Mouse (Mus musculus) testis, adult 2 months (tissue): ENCODE data around the gene Myo5c. TPM values are rescaled to one million over a fixed set of nuclear protein-coding genes. Genes with fewer than 3 reads are reported as not detected.

Source experiments
- H3K27ac ChIP-seq: fragments of 200-500 bp; 2 replicates; pipeline ENCODE4 v1.5.1; 2012; ENCODE audit warnings: low read depth, low read length; ENCODE audit not compliant: control insufficient read depth, insufficient read depth
- H3K27me3 ChIP-seq: fragments of 200-500 bp; 2 replicates; pipeline ENCODE4 v1.6.1; 2012; ENCODE audit warnings: mild to moderate bottlenecking, low read length, moderate library complexity; ENCODE audit not compliant: control insufficient read depth, insufficient read depth
- H3K36me3 ChIP-seq: fragments of 200-500 bp; 2 replicates; pipeline ENCODE4 v1.6.1; 2012; ENCODE audit warnings: mild to moderate bottlenecking, low read length; ENCODE audit not compliant: control insufficient read depth, insufficient read depth
- H3K4me1 ChIP-seq: fragments of 200-500 bp; 2 replicates; pipeline ENCODE4 v1.6.1; 2012; ENCODE audit warnings: low read length; ENCODE audit not compliant: control insufficient read depth, insufficient read depth
- H3K4me3 ChIP-seq: fragments of 200-500 bp; 2 replicates; pipeline ENCODE4 v1.5.1; 2012; ENCODE audit warnings: low read depth, mild to moderate bottlenecking, low read length, moderate library complexity, mixed read lengths; ENCODE audit not compliant: control insufficient read depth
- CTCF ChIP-seq: fragments of 200-500 bp; IDR thresholded peaks from 2 replicates; pipeline ENCODE4 v1.5.1; 2012; ENCODE audit warnings: low read depth, mild to moderate bottlenecking, inconsistent platforms, low read length, moderate library complexity; ENCODE audit not compliant: control insufficient read depth, insufficient read depth, insufficient replicate concordance
- POLR2A ChIP-seq: fragments of 200-500 bp; IDR thresholded peaks from 2 replicates; pipeline ENCODE4 v1.6.1; 2012; ENCODE audit warnings: low read depth, mild to moderate bottlenecking, inconsistent platforms, low read length, moderate library complexity; ENCODE audit not compliant: control insufficient read depth
- polyA plus RNA-seq: library from polyadenylated mRNA; depleted of rRNA; stranded (reverse); fragments of >200 nt; gene quantifications from 2 replicates; pipeline ENCODE4 v1.2.3, GENCODE M21; 2012

The Myo5c gene
- polyA plus RNA-seq, 1 experiment = 1.3 TPM

DNA sequence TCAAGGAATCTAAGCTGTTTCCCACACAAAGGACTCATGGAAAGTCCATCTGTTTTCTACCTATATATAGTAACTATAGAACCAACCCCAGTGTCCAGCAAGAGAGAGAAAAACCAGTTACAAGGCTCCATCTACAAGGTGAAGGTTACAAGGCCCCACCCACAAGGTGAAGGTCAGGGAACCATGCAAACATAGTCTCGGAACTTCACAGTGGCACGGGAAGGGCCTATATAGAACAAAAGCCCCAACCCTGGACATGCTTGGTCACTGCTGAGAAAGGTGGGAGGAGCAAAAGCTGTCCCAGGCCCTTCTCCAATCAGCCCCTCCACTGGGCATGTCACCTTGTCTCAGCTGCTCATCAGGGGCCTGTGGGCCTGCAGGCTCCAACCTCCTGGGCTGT lies 3.9 kb downstream of the Myo5c start:
- TF ChIP-seq CTCF (no peak), POLR2A (no peak)
- Histone ChIP-seq H3K4me1 (peaks cover 5% of the 10 kb centered on the region), H3K4me3 (no peak overlapping the region), H3K27me3 (peaks cover 2% of the 10 kb centered on the region), H3K36me3 (no peaks in the 10 kb centered on the region), H3K27ac (no peak overlapping the region)

GRCm38 (mm10) chr9:75236416-75237308 lies 4.8 kb downstream of the Myo5c start:
- no peak overlapping the region for H3K27ac ChIP-seq

GRCm38 (mm10) chr9:75238179-75238578 lies 6.4 kb downstream of the Myo5c start:
- no peaks in the 10 kb centered on the region for H3K36me3 ChIP-seq
- H3K4me1 ChIP-seq = no peaks in the 10 kb centered on the region
- no peaks in the 10 kb centered on the region for H3K27me3 ChIP-seq
- TF ChIP-seq CTCF = no peak
- TF ChIP-seq POLR2A = no peak
- no peak overlapping the region for H3K4me3 ChIP-seq
- H3K27ac ChIP-seq = no peak overlapping the region

More at GRCm38 (mm10) chr9:75236416-75237308, 4.8 kb downstream of the Myo5c start:
- TF ChIP-seq POLR2A = no peak
- no peak for TF ChIP-seq CTCF
- Histone ChIP-seq H3K36me3 (no peaks in the 10 kb centered on the region), H3K27me3 (peaks cover 2% of the 10 kb centered on the region), H3K4me3 (no peak overlapping the region), H3K4me1 (peaks cover 5% of the 10 kb centered on the region)

DNA sequence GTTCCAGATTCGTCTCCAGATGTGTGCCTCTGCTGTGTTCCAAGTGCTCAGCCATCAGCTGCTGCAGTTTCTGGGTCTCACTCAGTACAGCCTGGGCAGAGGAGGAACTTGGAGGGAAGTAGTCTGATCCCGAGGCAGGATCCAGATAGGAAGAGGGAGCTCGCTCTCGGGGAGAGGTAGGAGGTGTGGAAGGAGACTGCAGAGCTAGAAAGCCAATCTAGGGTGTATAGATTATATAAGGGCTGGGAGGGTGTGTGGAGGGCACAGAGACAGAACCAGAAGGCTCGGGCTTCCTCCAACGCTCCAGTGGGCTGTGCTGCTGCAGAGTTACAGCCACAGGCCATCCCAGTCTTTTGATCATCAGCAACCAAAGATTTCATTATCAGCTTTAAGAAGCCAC lies 11.2 kb downstream of the Myo5c start:
- Histone ChIP-seq H3K27me3 (no peaks in the 10 kb centered on the region), H3K36me3 (no peaks in the 10 kb centered on the region), H3K27ac (no peak overlapping the region), H3K4me1 (no peaks in the 10 kb centered on the region), H3K4me3 (no peak overlapping the region)
- TF ChIP-seq POLR2A (no peak), CTCF (no peak)

DNA sequence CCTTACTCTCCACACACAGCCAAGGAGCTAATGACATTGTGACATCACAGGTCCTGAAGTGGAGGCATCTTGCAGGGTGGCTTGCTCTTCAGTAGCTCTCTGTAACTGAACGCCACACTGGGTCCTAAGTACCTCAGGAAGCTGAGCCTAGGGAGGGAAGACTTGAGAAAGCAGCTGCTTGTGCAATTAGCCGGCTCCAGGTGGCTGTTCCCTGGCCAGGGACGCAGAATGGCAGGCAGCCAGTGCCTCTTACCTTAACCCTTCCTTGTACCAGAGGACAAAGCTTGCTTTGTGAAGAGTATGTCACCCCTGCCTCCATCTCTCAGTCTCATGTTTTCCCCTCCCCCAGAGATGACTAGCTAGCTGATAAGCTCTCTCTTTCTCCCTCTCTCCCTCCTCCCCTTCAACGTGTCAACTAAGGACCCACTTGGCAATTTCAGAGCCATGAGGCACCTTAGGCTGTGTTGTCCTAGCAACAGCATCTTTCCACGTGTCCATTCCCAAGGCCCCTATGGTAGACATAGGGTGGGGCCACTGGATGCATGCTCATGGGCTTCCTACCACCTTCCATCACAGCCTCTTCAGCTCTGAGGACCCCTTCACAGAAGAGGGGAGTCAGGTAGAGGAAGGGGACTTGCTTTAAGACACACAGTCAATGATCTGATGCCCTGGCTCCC lies 12.0 kb downstream of the Myo5c start:
- Histone ChIP-seq H3K4me3 (no peak overlapping the region), H3K36me3 (no peaks in the 10 kb centered on the region), H3K27me3 (no peaks in the 10 kb centered on the region), H3K4me1 (no peaks in the 10 kb centered on the region), H3K27ac (no peak overlapping the region)
- no peak for TF ChIP-seq POLR2A

- no peaks in the 10 kb centered on the region for H3K36me3 ChIP-seq
- H3K4me3 ChIP-seq = no peak overlapping the region
- TF ChIP-seq CTCF (0 out of 2 replicates have a peak, but pooled peaks have one; percentile 21), POLR2A (no peak)
- H3K27me3 ChIP-seq = no peaks in the 10 kb centered on the region
- no peak overlapping the region for H3K27ac ChIP-seq
- no peaks in the 10 kb centered on the region for H3K4me1 ChIP-seq
Observed at GRCm38 (mm10) chr9:75244527-75244926, 12.7 kb downstream of the Myo5c start.

DNA sequence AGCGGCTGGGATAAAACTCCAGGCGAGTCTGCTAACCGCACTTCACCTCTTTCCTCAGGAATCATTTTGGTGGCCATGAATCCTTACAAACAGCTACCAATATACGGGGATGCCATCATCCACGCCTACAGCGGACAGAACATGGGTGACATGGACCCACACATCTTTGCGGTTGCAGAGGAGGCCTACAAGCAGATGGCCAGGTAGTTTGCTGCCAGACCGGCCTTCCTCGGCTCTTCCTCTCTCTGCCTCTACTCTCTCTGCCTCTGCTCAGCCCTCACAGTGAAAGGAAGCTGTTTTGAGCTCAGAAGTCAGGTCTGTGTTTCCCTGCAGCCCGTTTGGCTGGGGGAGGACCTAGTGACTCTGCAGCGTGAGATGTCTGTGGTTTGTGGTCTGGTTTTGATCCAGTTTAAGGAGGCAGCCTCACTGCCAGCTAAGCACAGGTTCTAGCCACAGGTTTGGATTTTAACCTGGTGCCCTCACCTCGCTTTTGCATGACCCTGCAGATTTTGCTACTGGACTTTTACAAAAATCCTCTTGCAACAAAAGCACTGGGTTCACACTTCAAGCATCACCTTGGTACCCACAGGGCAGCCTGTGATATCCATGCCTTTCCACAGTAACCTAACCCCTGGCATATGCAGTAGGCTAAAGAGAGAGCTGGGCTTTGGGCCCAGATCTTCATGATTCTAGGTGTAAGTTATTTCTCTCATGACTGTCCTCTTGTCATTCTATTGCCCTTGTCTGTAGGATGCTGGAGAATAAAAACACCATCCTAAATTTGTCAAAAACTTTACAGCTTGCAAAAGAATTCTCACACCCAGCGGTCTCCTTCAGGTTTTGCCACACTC lies 14.5 kb downstream of the Myo5c start:
- Histone ChIP-seq H3K36me3 (no peaks in the 10 kb centered on the region), H3K4me1 (no peaks in the 10 kb centered on the region), H3K27me3 (no peaks in the 10 kb centered on the region), H3K4me3 (no peak overlapping the region), H3K27ac (no peak overlapping the region)
- TF ChIP-seq CTCF = no peak
- no peak for TF ChIP-seq POLR2A
